Mouse (Mus musculus) liver, adult 2 months (tissue): ENCODE measurements around the gene Wrnip1.

Experiments used
- CTCF ChIP-seq: fragments of 200-500 bp; IDR thresholded peaks from 2 replicates; pipeline ENCODE4 v1.5.1; 2011; ENCODE audit warnings: low read depth, low read length, control low read depth
- POLR2A ChIP-seq: fragments of 200-500 bp; IDR thresholded peaks from 2 replicates; pipeline ENCODE4 v1.6.1; 2011; ENCODE audit warnings: low read length, control low read depth; ENCODE audit not compliant: insufficient read depth; ENCODE audit errors: extremely low read depth

DNA sequence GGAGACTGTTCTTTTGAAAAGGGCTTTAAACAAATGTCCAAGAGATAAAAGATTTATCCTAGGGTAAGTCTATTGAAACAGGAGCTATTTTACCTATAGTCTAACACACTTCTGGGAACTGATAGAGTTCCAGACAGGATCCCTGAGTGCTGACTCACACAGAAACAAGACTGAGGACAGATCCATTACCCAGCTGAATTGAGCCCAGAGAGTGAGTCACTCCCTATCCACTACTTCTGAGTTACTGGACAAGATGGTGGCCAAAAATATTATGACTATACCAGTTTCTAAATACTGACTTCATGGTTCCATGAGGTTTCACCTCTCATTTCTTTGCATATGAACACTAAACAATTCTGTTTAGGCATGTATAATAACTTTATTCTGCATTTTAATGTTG lies 44.4 kb downstream of the Wrnip1 start:
- TF ChIP-seq CTCF (no peak), POLR2A (no peak)
